Mouse (Mus musculus) myocyte (in vitro differentiated cells): ENCODE measurements around the gene Csf2rb2.
"Not testable (repeated sequence)": the region's sequence is repeated elsewhere in the genome, so short reads cannot be mapped to it uniquely, and the experiment has no call there.

Source experiments
- CEBPB ChIP-seq: IDR thresholded peaks from 2 replicates; pipeline ENCODE4 v1.6.1; 2011; ENCODE audit warnings: mild to moderate bottlenecking, moderate library complexity; ENCODE audit not compliant: poor library complexity, insufficient read depth, severe bottlenecking
- MYOD1 ChIP-seq, 3 experiments: IDR thresholded peaks; one replicate each; pipeline ENCODE4 v1.6.1; 2011; ENCODE audit warnings: control low read depth in 2 of 3, low read depth in 2 of 3, mild to moderate bottlenecking in 2 of 3, moderate library complexity in 1 of 3; ENCODE audit not compliant: insufficient read length in 2 of 3, control insufficient read depth in 1 of 3
- MYOG ChIP-seq, 3 experiments: IDR thresholded peaks; one replicate each; pipeline ENCODE4 v1.6.1; 2011; ENCODE audit warnings: control low read depth in 2 of 3, low read depth in 2 of 3, mild to moderate bottlenecking in 2 of 3; ENCODE audit not compliant: insufficient read length in 2 of 3, control insufficient read depth in 1 of 3, insufficient read depth in 1 of 3
- POLR2A ChIP-seq: IDR thresholded peaks from one replicate; pipeline ENCODE4 v1.6.1; 2011; ENCODE audit warnings: low read depth, mild to moderate bottlenecking, control low read depth, moderate library complexity; ENCODE audit not compliant: insufficient read length
- TCF3 ChIP-seq: IDR thresholded peaks from one replicate; pipeline ENCODE4 v1.6.1; 2011; ENCODE audit warnings: low read depth, control low read depth; ENCODE audit not compliant: insufficient read length
- USF1 ChIP-seq: IDR thresholded peaks from one replicate; pipeline ENCODE4 v1.6.1; 2011; ENCODE audit warnings: low read depth, mild to moderate bottlenecking, control low read depth, moderate library complexity

DNA sequence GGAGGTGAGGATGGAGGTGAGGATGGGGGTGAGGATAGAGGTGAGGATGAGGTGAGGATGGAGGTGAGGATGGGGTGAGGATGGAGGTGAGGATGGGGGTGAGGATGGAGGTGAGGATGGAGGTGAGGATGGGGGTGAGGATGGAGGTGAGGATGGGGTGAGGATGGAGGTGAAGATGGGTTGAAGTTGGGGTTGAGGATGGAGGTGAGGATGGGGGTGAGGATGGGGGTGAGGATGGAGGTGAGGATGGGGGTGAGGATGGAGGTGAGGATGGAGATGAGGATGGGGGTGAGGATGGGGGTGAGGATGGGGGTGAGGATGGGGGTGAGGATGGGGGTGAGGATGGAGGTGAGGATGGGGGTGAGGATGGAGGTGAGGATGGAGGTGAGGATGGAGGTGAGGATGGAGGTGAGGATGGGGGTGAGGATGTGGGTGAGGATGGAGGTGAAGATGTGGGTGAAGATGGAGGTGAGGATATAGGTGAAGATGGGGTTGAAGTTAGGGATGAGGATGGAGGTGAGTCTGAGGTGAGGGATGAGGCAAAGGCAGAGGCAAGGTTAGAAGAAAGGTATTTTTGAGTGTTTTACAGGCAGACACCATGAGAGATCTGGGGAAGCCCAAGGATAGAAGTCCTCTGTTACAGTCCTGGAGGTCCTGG, 48.8 kb downstream of the Csf2rb2 start:
- TF ChIP-seq MYOD1 (IDR thresholded peaks at IDR 0.05; ENCODE audit: control insufficient read depth in 1 of 3, insufficient read length in 2 of 3, low read depth in 2 of 3); POLR2A; CEBPB; MYOG (IDR thresholded peaks at IDR 0.05; ENCODE audit: control insufficient read depth in 1 of 3, insufficient read depth in 1 of 3, insufficient read length in 2 of 3, low read depth in 2 of 3); TCF3; USF1: not testable (repeated sequence)
